Mouse (Mus musculus): ENCODE data around the gene Enah. TPM values are rescaled to one million over a fixed set of nuclear protein-coding genes. Genes with fewer than 3 reads are reported as not detected.

The Enah gene
- polyA plus RNA-seq, 1 experiment from 2014 or later, result 32.4 TPM

- WGBS, result 76% methylated on average over 11 of the region's 11 CpGs
- Histone ChIP-seq H3K9ac (replicated peaks; ENCODE audit: low read length) (no peak overlapping the region), H3K27ac (replicated peaks; ENCODE audit: low read depth, low read length) (no peak overlapping the region), H3K36me3 (replicated peaks; ENCODE audit: control insufficient read depth, insufficient read depth, low read depth, low read length) (no peaks in the 10 kb centered on the region), H3K4me1 (ENCODE audit: control insufficient read depth, insufficient read depth, low read length) (no peaks in the 10 kb centered on the region), H3K4me2 (ENCODE audit: low read depth, low read length) (no peak overlapping the region), H3K9me3 (replicated peaks; ENCODE audit: control insufficient read depth, low read length) (no peaks in the 10 kb centered on the region), H3K4me3 (ENCODE audit: low read depth, low read length) (no peak overlapping the region), H3K27me3 (ENCODE audit: control insufficient read depth, insufficient read depth, low read length) (no peaks in the 10 kb centered on the region)
- no peak for DNase-seq (ENCODE audit: low spot score)
- ATAC-seq (replicated peaks; ENCODE audit: insufficient number of reproducible peaks, low FRiP score, low TSS enrichment, low read depth), result no peak
Observed at GRCm38 (mm10) chr1:181864971-181865862, 154.6 kb downstream of the Enah start.

- WGBS, result 40% methylated on average over 8 of the region's 8 CpGs
- H3K4me3 ChIP-seq (ENCODE audit: low read depth, low read length), result no peak overlapping the region
- no peak overlapping the region for H3K27ac ChIP-seq (replicated peaks; ENCODE audit: low read depth, low read length)
- H3K9me3 ChIP-seq (replicated peaks; ENCODE audit: control insufficient read depth, low read length), result no peaks in the 10 kb centered on the region
- H3K4me1 ChIP-seq (ENCODE audit: control insufficient read depth, insufficient read depth, low read length), result no peaks in the 10 kb centered on the region
- no peak overlapping the region for H3K4me2 ChIP-seq (ENCODE audit: low read depth, low read length)
- ATAC-seq (replicated peaks; ENCODE audit: insufficient number of reproducible peaks, low FRiP score, low TSS enrichment, low read depth), result no peak
- no peak for DNase-seq (ENCODE audit: low spot score)
- no peaks in the 10 kb centered on the region for H3K36me3 ChIP-seq (replicated peaks; ENCODE audit: control insufficient read depth, insufficient read depth, low read depth, low read length)
- H3K9ac ChIP-seq (replicated peaks; ENCODE audit: low read length), result no peak overlapping the region
- no peaks in the 10 kb centered on the region for H3K27me3 ChIP-seq (ENCODE audit: control insufficient read depth, insufficient read depth, low read length)
Observed at GRCm38 (mm10) chr1:181863431-181863830, 156.4 kb downstream of the Enah start.

GRCm38 (mm10) chr1:181862676-181863374 lies 157.0 kb downstream of the Enah start:
- DNase-seq (ENCODE audit: low spot score) (no peak), ATAC-seq (replicated peaks; ENCODE audit: insufficient number of reproducible peaks, low FRiP score, low TSS enrichment, low read depth) (no peak)

GRCm38 (mm10) chr1:181861181-181861902 lies 158.4 kb downstream of the Enah start:
- Histone ChIP-seq H3K4me1 (ENCODE audit: control insufficient read depth, insufficient read depth, low read length) (no peaks in the 10 kb centered on the region), H3K9ac (replicated peaks; ENCODE audit: low read length) (no peak overlapping the region), H3K27ac (replicated peaks; ENCODE audit: low read depth, low read length) (no peak overlapping the region), H3K4me3 (ENCODE audit: low read depth, low read length) (no peak overlapping the region), H3K9me3 (replicated peaks; ENCODE audit: control insufficient read depth, low read length) (no peaks in the 10 kb centered on the region), H3K27me3 (ENCODE audit: control insufficient read depth, insufficient read depth, low read length) (no peaks in the 10 kb centered on the region), H3K36me3 (replicated peaks; ENCODE audit: control insufficient read depth, insufficient read depth, low read depth, low read length) (no peaks in the 10 kb centered on the region), H3K4me2 (ENCODE audit: low read depth, low read length) (no peak overlapping the region)
- ATAC-seq (replicated peaks; ENCODE audit: insufficient number of reproducible peaks, low FRiP score, low TSS enrichment, low read depth) (no peak), DNase-seq (ENCODE audit: low spot score) (no peak)
- WGBS, result 73% methylated on average over 2 of the region's 2 CpGs

More at GRCm38 (mm10) chr1:181862676-181863374, 157.0 kb downstream of the Enah start:
- H3K27me3 ChIP-seq (ENCODE audit: control insufficient read depth, insufficient read depth, low read length), result no peaks in the 10 kb centered on the region
- H3K9ac ChIP-seq (replicated peaks; ENCODE audit: low read length), result no peak overlapping the region
- H3K36me3 ChIP-seq (replicated peaks; ENCODE audit: control insufficient read depth, insufficient read depth, low read depth, low read length), result no peaks in the 10 kb centered on the region
- WGBS, result 61% methylated on average over 16 of the region's 16 CpGs
- no peak overlapping the region for H3K4me2 ChIP-seq (ENCODE audit: low read depth, low read length)
- no peaks in the 10 kb centered on the region for H3K4me1 ChIP-seq (ENCODE audit: control insufficient read depth, insufficient read depth, low read length)
- H3K9me3 ChIP-seq (replicated peaks; ENCODE audit: control insufficient read depth, low read length), result no peaks in the 10 kb centered on the region
- H3K27ac ChIP-seq (replicated peaks; ENCODE audit: low read depth, low read length), result no peak overlapping the region
- no peak overlapping the region for H3K4me3 ChIP-seq (ENCODE audit: low read depth, low read length)

DNA sequence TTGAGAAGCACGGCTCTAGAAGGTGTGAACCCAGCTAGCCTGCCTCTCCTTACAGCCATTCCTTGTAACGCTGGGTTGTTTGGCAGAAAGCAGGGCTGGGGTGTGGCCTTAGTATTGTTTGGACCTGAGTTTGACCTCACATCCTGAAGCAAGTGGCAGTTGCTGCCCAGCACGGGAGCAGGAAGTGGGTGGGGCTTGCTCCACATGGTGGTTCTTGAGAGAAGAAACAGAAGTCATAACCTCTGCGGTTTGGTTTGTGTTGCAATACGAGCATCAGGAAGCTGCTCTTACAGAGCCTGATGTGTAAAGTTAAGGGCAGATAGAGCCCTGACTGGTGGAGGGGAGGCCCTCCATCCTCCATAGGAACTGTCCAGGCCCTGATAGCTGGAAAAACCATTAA lies 159.1 kb downstream of the Enah start:
- Histone ChIP-seq H3K27me3 (ENCODE audit: control insufficient read depth, insufficient read depth, low read length) (no peaks in the 10 kb centered on the region), H3K4me3 (ENCODE audit: low read depth, low read length) (no peak overlapping the region), H3K4me2 (ENCODE audit: low read depth, low read length) (no peak overlapping the region), H3K9ac (replicated peaks; ENCODE audit: low read length) (no peak overlapping the region), H3K4me1 (ENCODE audit: control insufficient read depth, insufficient read depth, low read length) (no peaks in the 10 kb centered on the region), H3K36me3 (replicated peaks; ENCODE audit: control insufficient read depth, insufficient read depth, low read depth, low read length) (no peaks in the 10 kb centered on the region), H3K9me3 (replicated peaks; ENCODE audit: control insufficient read depth, low read length) (no peaks in the 10 kb centered on the region), H3K27ac (replicated peaks; ENCODE audit: low read depth, low read length) (no peak overlapping the region)
- ATAC-seq (replicated peaks; ENCODE audit: insufficient number of reproducible peaks, low FRiP score, low TSS enrichment, low read depth), result peak; percentile 34; the same call in 1 of the 2 replicates
- DNase-seq (ENCODE audit: low spot score), result peak; percentile 68
- 27% methylated on average over 5 of the region's 5 CpGs for WGBS

GRCm38 (mm10) chr1:181856329-181856728 lies 163.5 kb downstream of the Enah start:
- 90% methylated on average over 2 of the region's 2 CpGs for WGBS

DNA sequence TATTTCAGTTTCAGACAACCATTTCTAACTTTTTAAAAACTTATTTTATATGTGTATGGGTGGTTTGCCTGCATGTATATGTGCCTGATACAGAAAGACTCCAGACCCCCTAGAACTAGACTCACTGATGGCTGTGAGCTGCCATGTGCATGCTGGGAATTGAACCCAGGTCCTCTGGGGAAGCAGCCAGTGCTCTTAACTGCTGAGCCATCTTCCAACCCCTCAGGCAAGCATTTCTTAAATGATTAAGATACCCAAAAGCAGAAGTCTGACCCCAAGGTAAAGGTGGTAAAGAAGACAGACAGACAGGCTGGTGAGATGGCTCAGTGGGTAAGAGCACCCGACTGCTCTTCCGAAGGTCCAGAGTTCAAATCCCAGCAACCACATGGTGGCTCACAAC lies 165.0 kb downstream of the Enah start:
- Histone ChIP-seq H3K27me3 (ENCODE audit: control insufficient read depth, insufficient read depth, low read length) (no peaks in the 10 kb centered on the region), H3K9ac (replicated peaks; ENCODE audit: low read length) (no peak overlapping the region), H3K9me3 (replicated peaks; ENCODE audit: control insufficient read depth, low read length) (no peaks in the 10 kb centered on the region), H3K4me1 (ENCODE audit: control insufficient read depth, insufficient read depth, low read length) (no peaks in the 10 kb centered on the region), H3K27ac (replicated peaks; ENCODE audit: low read depth, low read length) (no peak overlapping the region), H3K4me3 (ENCODE audit: low read depth, low read length) (no peak overlapping the region), H3K36me3 (replicated peaks; ENCODE audit: control insufficient read depth, insufficient read depth, low read depth, low read length) (no peaks in the 10 kb centered on the region), H3K4me2 (ENCODE audit: low read depth, low read length) (no peak overlapping the region)
- ATAC-seq (replicated peaks; ENCODE audit: insufficient number of reproducible peaks, low FRiP score, low TSS enrichment, low read depth) (no peak), DNase-seq (ENCODE audit: low spot score) (no peak)
- WGBS, result 96% methylated on average over 2 of the region's 2 CpGs

More at GRCm38 (mm10) chr1:181856329-181856728, 163.5 kb downstream of the Enah start:
- no peaks in the 10 kb centered on the region for H3K9me3 ChIP-seq (replicated peaks; ENCODE audit: control insufficient read depth, low read length)
- DNase-seq (ENCODE audit: low spot score) (no peak), ATAC-seq (replicated peaks; ENCODE audit: insufficient number of reproducible peaks, low FRiP score, low TSS enrichment, low read depth) (no peak)
- no peak overlapping the region for H3K4me2 ChIP-seq (ENCODE audit: low read depth, low read length)
- no peaks in the 10 kb centered on the region for H3K4me1 ChIP-seq (ENCODE audit: control insufficient read depth, insufficient read depth, low read length)
- no peaks in the 10 kb centered on the region for H3K36me3 ChIP-seq (replicated peaks; ENCODE audit: control insufficient read depth, insufficient read depth, low read depth, low read length)
- no peak overlapping the region for H3K4me3 ChIP-seq (ENCODE audit: low read depth, low read length)
- H3K27ac ChIP-seq (replicated peaks; ENCODE audit: low read depth, low read length), result no peak overlapping the region
- H3K9ac ChIP-seq (replicated peaks; ENCODE audit: low read length), result no peak overlapping the region
- no peaks in the 10 kb centered on the region for H3K27me3 ChIP-seq (ENCODE audit: control insufficient read depth, insufficient read depth, low read length)
